Mouse (Mus musculus) C2C12 (cell line): ENCODE data around the gene Ltb4r1. TPM values are rescaled to one million over a fixed set of nuclear protein-coding genes. Genes with fewer than 3 reads are reported as not detected.

Source experiments
- H3K27me3 ChIP-seq: one replicate; pipeline ENCODE4 v1.6.1; 2011; ENCODE audit not compliant: control insufficient read depth, insufficient read depth, insufficient read length
- H3K36me3 ChIP-seq: one replicate; pipeline ENCODE4 v1.6.1; 2011; ENCODE audit not compliant: control insufficient read depth, insufficient read depth
- H3K4me3 ChIP-seq: one replicate; pipeline ENCODE4 v1.5.1; 2011; ENCODE audit warnings: mild to moderate bottlenecking, control low read depth; ENCODE audit not compliant: poor library complexity, insufficient read depth, severe bottlenecking
- H3K79me2 ChIP-seq: one replicate; pipeline ENCODE4 v1.6.1; 2011; ENCODE audit not compliant: control insufficient read depth, insufficient read depth
- H3K79me3 ChIP-seq: one replicate; pipeline ENCODE4 v1.6.1; 2011; ENCODE audit warnings: low read depth, control low read depth
- H3ac ChIP-seq: one replicate; pipeline ENCODE3; 2011; ENCODE audit warnings: low read depth; ENCODE audit not compliant: control insufficient read depth, insufficient read length
- CEBPB ChIP-seq: IDR thresholded peaks from one replicate; pipeline ENCODE4 v1.6.1; 2011; ENCODE audit warnings: low read depth, mild to moderate bottlenecking, control low read depth, moderate library complexity
- CTCF ChIP-seq: IDR thresholded peaks from one replicate; pipeline ENCODE4 v1.5.1; 2011; ENCODE audit not compliant: control insufficient read depth, insufficient read depth, insufficient read length
- FOSL1 ChIP-seq: IDR thresholded peaks from one replicate; pipeline ENCODE4 v1.8.0; 2011; ENCODE audit warnings: mild to moderate bottlenecking, low read length; ENCODE audit not compliant: poor library complexity, insufficient read depth, severe bottlenecking
- MAX ChIP-seq: IDR thresholded peaks from one replicate; pipeline ENCODE4 v1.6.1; 2011; ENCODE audit warnings: mild to moderate bottlenecking, control low read depth
- MYOD1 ChIP-seq: IDR thresholded peaks from one replicate; pipeline ENCODE4 v1.6.1; 2011; ENCODE audit warnings: low read depth; ENCODE audit not compliant: control insufficient read depth, insufficient read length
- MYOG ChIP-seq: IDR thresholded peaks from one replicate; pipeline ENCODE4 v1.6.1; 2011; ENCODE audit not compliant: control insufficient read depth, insufficient read length; ENCODE audit errors: extremely low read depth
- USF1 ChIP-seq: IDR thresholded peaks from one replicate; pipeline ENCODE4 v1.6.1; 2011; ENCODE audit warnings: low read depth, mild to moderate bottlenecking, control low read depth, moderate library complexity
- long read RNA-seq, 2 experiments: library from polyadenylated mRNA; unstranded; transcript quantifications; one replicate each; pipeline ENCODE4 v2.0.0; 2019 to 2020
- polyA plus RNA-seq: library from polyadenylated mRNA; unstranded; fragments of >200 nt; fragmentation: generic; extraction: Trizol; gene quantifications from one replicate; pipeline ENCODE4 v1.2.1, GENCODE M21; 2012; ENCODE audit warnings: missing spikeins

The Ltb4r1 gene
- polyA plus RNA-seq, result 0.05 TPM
- long read RNA-seq, experiment 1, result 0 reads
- long read RNA-seq, experiment 2, result 0 reads

DNA sequence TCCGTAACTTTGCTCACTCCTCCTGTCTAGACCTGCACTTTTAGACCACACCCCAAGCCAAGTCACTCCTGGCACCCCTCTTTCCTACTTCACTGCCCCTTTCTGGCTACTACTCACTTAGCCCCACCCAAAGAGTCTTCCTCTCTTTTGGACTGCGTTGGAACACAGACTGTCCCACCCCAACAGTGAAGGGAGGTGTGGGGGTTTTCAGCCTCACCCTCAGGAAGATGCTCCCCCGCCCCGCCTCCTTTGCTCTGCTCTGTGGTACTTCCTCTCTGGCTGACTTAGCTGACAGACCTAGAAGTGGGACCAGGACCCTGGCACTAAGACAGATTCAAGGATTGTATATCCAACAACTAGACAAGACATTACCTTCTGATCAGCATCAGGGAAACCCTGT, at the start of gene Ltb4r1:
Gene Ltb4r1, plus strand, starts transcription at position 267 of the 400 bp plus-strand sequence.
- H3K79me3 ChIP-seq, result no peaks in the 10 kb centered on the region
- no peak for TF ChIP-seq MAX
- no peak for TF ChIP-seq MYOD1
- TF ChIP-seq FOSL1, result no peak
- TF ChIP-seq CTCF, result no peak
- no peak for TF ChIP-seq MYOG
- TF ChIP-seq USF1, result no peak
- TF ChIP-seq CEBPB, result no peak

DNA sequence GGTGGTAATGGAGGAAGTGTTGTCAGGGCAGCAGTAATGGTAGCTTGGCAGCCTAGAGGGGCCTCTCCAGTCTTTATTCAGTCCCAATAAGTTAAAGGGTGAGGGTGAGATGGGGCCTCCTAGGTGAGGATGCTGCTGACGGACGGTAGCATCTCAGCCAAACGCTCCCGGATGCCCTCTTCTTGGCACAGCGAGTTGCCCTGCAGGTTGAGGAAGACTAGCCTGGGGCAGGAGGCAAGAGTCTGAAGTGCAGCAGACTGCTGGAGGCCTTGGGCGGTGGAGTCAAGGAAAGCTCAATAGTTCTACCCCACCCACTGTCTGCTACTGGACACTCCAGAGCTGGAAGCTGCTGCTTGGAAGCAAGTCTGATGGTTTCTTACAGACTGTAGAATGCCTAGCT, 49.5 kb upstream of the Ltb4r1 start:
- Histone ChIP-seq H3ac (no peak overlapping the region), H3K27me3 (no peaks in the 10 kb centered on the region), H3K4me3 (no peak overlapping the region), H3K79me2 (no peaks in the 10 kb centered on the region), H3K36me3 (peaks cover 8% of the 10 kb centered on the region), H3K79me3 (no peaks in the 10 kb centered on the region)
- no peak for TF ChIP-seq MAX
- no peak for TF ChIP-seq FOSL1
- TF ChIP-seq USF1, result no peak
- TF ChIP-seq MYOD1, result no peak
- no peak for TF ChIP-seq CEBPB
- no peak for TF ChIP-seq MYOG
- TF ChIP-seq CTCF, result no peak

More for the DNA sequence above, at the start of gene Ltb4r1:
- Histone ChIP-seq H3K27me3 (peaks cover 57% of the 10 kb centered on the region), H3ac (no peak within 1 kb of the TSS), H3K36me3 (no peaks in the 10 kb centered on the region), H3K4me3 (no peak within 1 kb of the TSS), H3K79me2 (no peaks in the 10 kb centered on the region)

DNA sequence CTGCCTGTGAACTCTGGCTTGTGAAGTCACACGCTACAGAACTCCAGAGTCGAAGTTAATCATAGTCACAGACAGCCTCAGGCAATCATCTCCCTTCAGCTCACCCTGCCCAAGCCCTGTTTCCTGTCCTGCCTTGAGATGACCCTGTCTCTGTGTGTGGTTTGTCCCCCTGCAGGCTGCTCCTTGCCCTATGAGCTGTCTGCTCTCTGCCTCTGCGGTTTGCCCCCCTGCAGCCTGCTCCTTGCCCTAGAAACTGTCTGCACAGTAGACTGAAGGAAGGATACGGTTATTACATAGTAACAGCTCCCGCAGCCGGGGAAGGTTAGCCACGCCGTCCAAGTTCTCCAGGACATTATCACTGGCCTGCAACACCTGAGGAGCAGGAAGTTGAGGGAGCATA, 48.9 kb upstream of the Ltb4r1 start:
- H3K79me3 ChIP-seq, result no peaks in the 10 kb centered on the region
- no peaks in the 10 kb centered on the region for H3K79me2 ChIP-seq
- no peak overlapping the region for H3K4me3 ChIP-seq
- H3ac ChIP-seq, result no peak overlapping the region
- no peak for TF ChIP-seq FOSL1
- TF ChIP-seq MYOG, result no peak
- TF ChIP-seq CTCF, result no peak
- no peak for TF ChIP-seq MAX
- TF ChIP-seq MYOD1, result no peak
- TF ChIP-seq CEBPB, result no peak
- no peak for TF ChIP-seq USF1
- H3K27me3 ChIP-seq, result no peaks in the 10 kb centered on the region
- H3K36me3 ChIP-seq, result peaks cover 8% of the 10 kb centered on the region

DNA sequence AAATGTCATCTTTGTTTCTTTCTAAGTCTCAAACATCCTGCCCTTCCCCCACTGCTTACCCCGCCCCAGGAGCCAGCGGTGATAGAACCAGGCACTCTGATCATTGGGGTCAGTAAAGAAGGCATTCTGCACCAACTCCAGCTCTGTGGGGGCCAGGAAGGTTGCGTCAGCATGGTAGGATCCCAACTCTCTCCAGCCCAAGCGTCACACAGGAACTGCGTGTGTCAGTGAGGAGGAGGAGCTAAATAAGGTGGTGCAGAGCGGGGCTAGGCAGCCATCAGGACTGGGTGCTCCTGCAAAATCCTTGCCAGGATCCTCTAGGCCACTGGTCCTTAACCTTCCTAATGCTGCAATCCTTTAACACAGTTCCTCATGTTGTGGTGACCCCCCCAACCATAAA, 46.0 kb upstream of the Ltb4r1 start:
- Histone ChIP-seq H3K36me3 (peaks cover 8% of the 10 kb centered on the region), H3K27me3 (no peaks in the 10 kb centered on the region), H3K79me2 (no peaks in the 10 kb centered on the region), H3ac (no peak overlapping the region), H3K4me3 (no peak overlapping the region), H3K79me3 (no peaks in the 10 kb centered on the region)
- no peak for TF ChIP-seq MYOG
- TF ChIP-seq FOSL1, result no peak
- TF ChIP-seq CTCF, result no peak
- no peak for TF ChIP-seq CEBPB
- no peak for TF ChIP-seq MAX
- no peak for TF ChIP-seq MYOD1
- TF ChIP-seq USF1, result no peak

DNA sequence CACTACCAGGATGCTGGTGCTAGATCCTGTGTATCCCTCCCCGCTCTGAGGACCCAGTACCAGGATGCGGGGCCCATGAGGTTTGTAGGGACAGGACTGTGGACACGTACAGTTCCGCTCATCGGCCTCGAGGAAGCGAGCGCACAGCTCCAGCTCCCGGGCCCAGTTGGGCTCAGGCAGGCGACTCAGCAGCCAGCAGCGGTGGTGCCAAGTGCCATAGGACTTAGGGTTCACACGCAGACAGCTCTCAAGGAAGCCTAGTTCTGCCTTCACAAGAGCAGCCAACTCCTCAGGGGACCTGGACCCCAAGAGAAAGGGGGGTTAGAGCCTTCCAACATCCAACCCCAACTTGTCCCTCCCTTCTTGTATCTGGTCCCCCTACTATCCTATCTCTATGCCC, 45.1 kb upstream of the Ltb4r1 start:
- H3K4me3 ChIP-seq, result no peak overlapping the region
- H3K79me2 ChIP-seq, result no peaks in the 10 kb centered on the region
- TF ChIP-seq FOSL1, result no peak
- no peak for TF ChIP-seq CTCF
- TF ChIP-seq MYOD1, result no peak
- no peak for TF ChIP-seq USF1
- no peak for TF ChIP-seq MAX
- TF ChIP-seq MYOG, result no peak
- no peak for TF ChIP-seq CEBPB
- H3ac ChIP-seq, result no peak overlapping the region
- no peaks in the 10 kb centered on the region for H3K27me3 ChIP-seq
- peaks cover 8% of the 10 kb centered on the region for H3K36me3 ChIP-seq
- H3K79me3 ChIP-seq, result no peaks in the 10 kb centered on the region

DNA sequence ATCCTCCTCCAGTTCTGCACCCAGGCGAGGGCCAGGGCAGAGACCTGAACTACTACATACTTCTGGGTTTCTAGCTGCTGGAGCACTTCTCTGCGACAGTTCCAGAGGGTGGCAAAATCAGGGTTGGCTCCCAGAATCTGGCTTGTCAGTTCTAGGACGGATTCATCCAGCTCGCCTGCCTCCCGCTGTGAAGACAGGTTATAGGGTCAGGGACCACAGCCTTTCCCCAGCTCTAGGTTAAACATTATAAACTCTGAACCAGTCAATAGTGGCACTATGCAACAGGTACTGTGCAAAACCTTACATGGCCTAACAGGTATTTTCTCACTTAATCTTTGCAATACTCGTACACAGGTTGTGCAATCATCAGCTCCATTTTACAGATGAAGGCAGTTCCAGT, 44.7 kb upstream of the Ltb4r1 start:
- Histone ChIP-seq H3K4me3 (peak overlapping the region; percentile 43), H3K79me2 (no peaks in the 10 kb centered on the region), H3K27me3 (no peaks in the 10 kb centered on the region), H3ac (no peak overlapping the region), H3K36me3 (peaks cover 8% of the 10 kb centered on the region), H3K79me3 (no peaks in the 10 kb centered on the region)
- TF ChIP-seq MAX (no peak), CEBPB (peak; percentile 54)
